Mouse (Mus musculus) liver, embryonic 16.5 days (tissue): ENCODE results near the gene Slc51b. TPM values are rescaled to one million over a fixed set of nuclear protein-coding genes. Genes with fewer than 3 reads are reported as not detected.

ENCODE experiments used
- ATAC-seq: fragments of 200-750 bp; cut with Nextera tagmentation; 2 replicates; pipeline ENCODE4 v1.8.0; 2017; ENCODE audit warnings: low read depth, mild to moderate bottlenecking, moderate number of reproducible peaks, moderate library complexity
- H3K27ac ChIP-seq: fragments of 300-500 bp; sonication (generic); 2 replicates; pipeline ENCODE4 v1.5.1; 2014; ENCODE audit warnings: mild to moderate bottlenecking, low read length
- H3K27me3 ChIP-seq: fragments of 300-500 bp; sonication (generic); 2 replicates; pipeline ENCODE4 v1.6.1; 2014; ENCODE audit warnings: low read depth, low read length, mixed read lengths; ENCODE audit not compliant: control insufficient read depth, insufficient read depth
- H3K36me3 ChIP-seq: fragments of 300-500 bp; sonication (generic); 2 replicates; pipeline ENCODE4 v1.6.1; 2014; ENCODE audit warnings: mild to moderate bottlenecking; ENCODE audit not compliant: control insufficient read depth, insufficient read depth
- H3K4me1 ChIP-seq: fragments of 300-500 bp; sonication (generic); 2 replicates; pipeline ENCODE4 v1.6.1; 2014; ENCODE audit warnings: low read depth, low read length, mixed read lengths; ENCODE audit not compliant: control insufficient read depth
- H3K4me2 ChIP-seq: fragments of 300-500 bp; sonication (generic); 2 replicates; pipeline ENCODE4 v1.6.1; 2014; ENCODE audit warnings: low read depth, low read length, mixed read lengths
- H3K4me3 ChIP-seq: fragments of 300-500 bp; sonication (generic); 2 replicates; pipeline ENCODE4 v1.5.1; 2014; ENCODE audit warnings: low read depth, mild to moderate bottlenecking, low read length
- H3K9ac ChIP-seq: fragments of 300-500 bp; sonication (generic); 2 replicates; pipeline ENCODE4 v1.6.1; 2014; ENCODE audit warnings: low read depth, low read length
- H3K9me3 ChIP-seq: fragments of 300-500 bp; sonication (generic); replicated peaks from 2 replicates; pipeline ENCODE4 v1.6.1; 2016; ENCODE audit warnings: low read length; ENCODE audit not compliant: control insufficient read depth
- WGBS: fragments of 180-500 bp; shearing (Covaris S2); extraction: QIAGEN DNeasy Blood & Tissue Kit; methylation state at CpG from one replicate; pipeline ENCODE4 v1.1.7; 2014; ENCODE audit not compliant: insufficient replicate concordance; 5-methylcytosine and 5-hydroxymethylcytosine counted together
- polyA plus RNA-seq: library from polyadenylated mRNA; unstranded; fragments of >200 nt; fragmentation: Nextera tagmentation; extraction: Ambion mirVana; gene quantifications from 2 replicates; pipeline ENCODE4 v1.2.1, GENCODE M21; 2015

Gene Slc51b
- polyA plus RNA-seq, 1 experiment from 2014 or later: 0.17 TPM

DNA sequence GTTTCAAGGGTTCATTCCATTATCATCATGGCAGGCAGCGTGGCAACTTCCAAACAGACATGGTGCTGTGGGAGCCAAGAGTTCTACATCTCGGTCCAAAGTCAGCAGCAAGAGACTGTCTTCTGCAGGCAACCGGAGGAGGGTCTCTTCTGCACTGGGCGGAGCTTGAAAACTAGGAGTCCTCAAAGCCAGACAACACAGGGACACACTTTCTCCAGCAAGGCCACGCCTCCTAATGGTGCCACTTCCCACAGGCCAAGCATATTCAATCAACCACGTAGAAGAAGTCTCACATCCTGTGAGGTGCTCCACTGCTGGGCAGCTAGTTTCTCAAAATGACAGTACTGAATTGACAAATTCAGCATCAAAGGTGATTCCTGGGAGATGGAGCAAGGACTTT lies 25.2 kb upstream of the Slc51b start:
- Histone ChIP-seq H3K9me3 (no peaks in the 10 kb centered on the region), H3K27ac (no peak overlapping the region), H3K4me3 (no peak overlapping the region), H3K9ac (no peak overlapping the region), H3K27me3 (no peaks in the 10 kb centered on the region), H3K4me2 (no peak overlapping the region), H3K4me1 (no peaks in the 10 kb centered on the region), H3K36me3 (peaks cover 17% of the 10 kb centered on the region)
- 80% methylated on average over 6 of the region's 6 CpGs for WGBS
- ATAC-seq: no peak

DNA sequence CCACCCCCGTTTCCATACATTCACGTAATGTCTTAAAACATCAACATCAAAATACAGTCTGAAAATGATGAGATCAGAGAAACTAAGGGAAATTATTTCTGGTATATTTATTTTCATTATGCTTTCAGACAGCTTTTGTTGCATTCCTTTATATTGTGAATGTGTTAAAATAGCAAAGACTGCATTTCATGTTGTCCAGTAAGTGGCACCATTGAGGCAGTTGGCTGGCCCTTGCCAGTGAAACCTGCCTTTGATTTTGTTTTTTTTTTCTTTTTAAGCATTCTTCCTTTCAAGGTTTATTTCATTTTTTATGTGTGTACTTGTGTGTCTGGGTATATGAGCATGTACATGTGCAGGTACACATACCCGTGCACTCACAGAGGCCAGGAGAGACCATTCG lies 21.9 kb upstream of the Slc51b start:
- H3K27me3 ChIP-seq: no peaks in the 10 kb centered on the region
- H3K36me3 ChIP-seq: peaks cover 19% of the 10 kb centered on the region
- H3K9ac ChIP-seq: no peak overlapping the region
- H3K27ac ChIP-seq: no peak overlapping the region
- no peak overlapping the region for H3K4me2 ChIP-seq
- ATAC-seq: no peak
- 81% methylated on average over 4 of the region's 4 CpGs for WGBS
- no peaks in the 10 kb centered on the region for H3K9me3 ChIP-seq
- H3K4me1 ChIP-seq: no peaks in the 10 kb centered on the region
- H3K4me3 ChIP-seq: no peak overlapping the region

DNA sequence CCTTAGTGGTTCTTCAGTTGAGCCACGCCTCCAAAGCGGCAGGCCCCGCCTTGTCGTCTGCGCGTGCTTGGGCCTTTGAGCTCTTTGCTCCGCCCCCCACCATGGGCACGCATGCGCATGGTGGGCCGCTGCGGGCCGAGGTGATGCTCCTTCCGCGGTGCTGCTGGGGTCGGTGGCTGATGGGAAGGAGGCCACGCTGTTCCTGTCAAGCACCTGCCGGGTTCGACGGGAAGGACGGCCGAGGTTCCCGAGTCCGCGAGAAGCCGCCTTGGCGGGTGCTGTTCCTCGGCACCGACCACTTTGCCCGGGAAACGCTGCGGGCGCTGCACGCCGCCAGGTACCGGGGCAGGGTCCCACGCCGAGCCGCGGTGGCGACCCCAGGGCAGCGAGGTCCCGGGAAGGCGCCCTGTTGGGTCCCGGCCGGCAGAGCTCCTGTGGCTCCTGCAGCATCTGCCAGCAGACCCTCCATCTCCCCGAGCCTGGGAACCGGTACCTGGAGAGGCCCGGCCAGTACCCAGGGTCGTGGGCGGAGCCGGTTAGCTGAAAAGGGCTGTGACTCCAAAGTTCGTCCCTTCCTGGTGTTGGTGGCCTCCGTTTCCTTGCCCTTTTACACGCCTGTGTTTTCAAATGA lies 13.0 kb upstream of the Slc51b start, which contains the start of gene Mtfmt:
Gene Mtfmt, plus strand, starts transcription at position 112 of the 631 bp plus-strand sequence.
- peak within 1 kb of the TSS; percentile 99 for H3K4me3 ChIP-seq
- peak within 1 kb of the TSS; percentile 81 for H3K4me2 ChIP-seq
- peak; percentile 92 for ATAC-seq
- H3K27me3 ChIP-seq: no peaks in the 10 kb centered on the region; the same call in 1 of the 2 replicates
- no peaks in the 10 kb centered on the region for H3K9me3 ChIP-seq
- WGBS: under 1% methylated on average over 53 of the region's 54 CpGs
- peaks cover 4% of the 10 kb centered on the region for H3K4me1 ChIP-seq
- peak within 1 kb of the TSS; percentile 84 for H3K9ac ChIP-seq
- peaks cover under 1% of the 10 kb centered on the region; the same call in 1 of the 2 replicates for H3K36me3 ChIP-seq
- peak within 1 kb of the TSS; percentile 37 for H3K27ac ChIP-seq

DNA sequence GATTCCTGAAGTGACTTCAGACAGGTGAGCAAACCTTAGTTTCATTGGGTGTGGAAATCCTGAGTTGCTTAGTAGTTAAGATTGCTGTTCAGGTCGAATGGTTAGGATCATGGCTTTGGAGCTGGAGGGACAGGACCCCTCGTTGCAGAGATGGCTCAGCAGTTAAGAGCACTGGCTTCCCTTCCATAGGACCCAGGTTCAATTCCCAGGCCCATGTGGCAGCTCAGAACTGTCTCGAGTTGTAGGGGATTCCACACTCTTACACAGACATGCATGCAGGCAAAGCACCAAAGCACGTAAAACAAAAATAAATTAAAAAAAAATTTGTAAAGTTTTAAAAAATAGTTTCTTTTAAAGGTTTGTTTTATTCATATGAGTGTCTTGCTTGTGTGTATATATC lies 12.5 kb upstream of the Slc51b start:
- H3K4me1 ChIP-seq: peaks cover 4% of the 10 kb centered on the region
- no peak overlapping the region for H3K4me3 ChIP-seq
- WGBS: 61% methylated on average over 4 of the region's 4 CpGs
- no peak overlapping the region; the same call in 1 of the 2 replicates for H3K4me2 ChIP-seq
- H3K9ac ChIP-seq: no peak overlapping the region
- no peaks in the 10 kb centered on the region; the same call in 1 of the 2 replicates for H3K36me3 ChIP-seq
- no peak overlapping the region for H3K27ac ChIP-seq
- no peak for ATAC-seq
- no peaks in the 10 kb centered on the region for H3K9me3 ChIP-seq
- no peaks in the 10 kb centered on the region; the same call in 1 of the 2 replicates for H3K27me3 ChIP-seq

DNA sequence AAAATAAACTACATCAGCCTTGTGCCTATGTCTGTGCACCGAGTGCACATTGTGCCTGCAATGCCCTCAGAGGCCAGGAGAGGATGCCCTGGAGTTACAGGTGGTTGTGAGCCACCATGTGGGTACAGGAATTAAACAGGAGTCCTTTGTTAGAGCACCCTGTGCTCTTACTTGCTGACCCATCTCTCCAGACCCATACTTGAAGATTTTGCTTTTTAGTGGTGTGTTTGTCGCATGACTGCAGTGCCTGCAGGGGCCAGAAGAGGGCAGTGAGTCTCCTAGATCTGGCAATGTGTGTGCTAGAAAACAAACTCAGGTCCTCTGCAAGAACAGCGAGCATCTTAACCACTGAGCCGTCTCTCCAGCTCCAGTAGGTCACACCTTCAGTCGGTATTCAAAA lies 11.4 kb upstream of the Slc51b start:
- Histone ChIP-seq H3K9me3 (no peaks in the 10 kb centered on the region), H3K4me1 (peaks cover 4% of the 10 kb centered on the region), H3K27ac (no peak overlapping the region), H3K4me3 (no peak overlapping the region), H3K9ac (no peak overlapping the region), H3K36me3 (no peaks in the 10 kb centered on the region), H3K4me2 (no peak overlapping the region), H3K27me3 (no peaks in the 10 kb centered on the region; the same call in 1 of the 2 replicates)
- WGBS: 44% methylated on average over 5 of the region's 5 CpGs
- no peak for ATAC-seq

DNA sequence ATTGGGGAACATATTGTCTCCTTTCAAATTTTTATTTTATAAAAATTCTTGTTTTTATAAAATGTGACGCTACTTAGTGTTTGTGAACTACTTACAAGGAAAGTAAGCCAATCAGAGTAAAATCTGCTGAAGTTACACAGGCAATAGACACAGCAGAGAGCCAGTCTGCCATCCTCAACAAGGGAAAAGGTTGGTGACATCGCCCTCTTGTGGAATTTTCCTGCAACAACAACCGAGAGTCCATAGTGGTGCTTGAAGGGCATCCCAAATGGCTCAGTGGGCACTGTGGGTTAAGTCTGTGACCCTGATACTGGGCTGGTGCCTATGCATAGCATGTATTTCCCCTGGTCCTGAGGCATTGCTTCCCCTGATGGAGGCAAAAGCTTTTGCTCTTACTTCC lies 9.5 kb upstream of the Slc51b start:
- no peak for ATAC-seq
- 0% methylated on average over 3 of the region's 3 CpGs for WGBS

DNA sequence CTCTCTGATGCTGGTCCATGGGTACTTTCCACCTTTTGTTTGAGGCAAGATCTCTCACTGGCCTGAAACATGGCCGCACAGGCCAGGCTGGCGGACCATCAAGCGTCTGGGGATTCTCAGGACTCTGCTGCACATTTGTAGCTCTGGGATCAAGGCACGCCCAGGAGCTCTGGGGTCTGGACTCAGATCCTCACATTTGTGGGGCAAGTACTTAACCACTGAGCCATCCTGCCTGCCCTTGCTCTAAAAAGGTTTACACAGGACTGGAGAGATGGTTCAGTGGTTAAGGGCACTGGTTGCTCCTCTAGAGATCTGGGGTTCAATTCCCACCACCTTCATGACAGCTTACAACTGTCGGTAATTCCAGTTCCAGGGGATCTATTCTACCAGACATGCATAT lies 8.2 kb upstream of the Slc51b start:
- H3K4me3 ChIP-seq: no peak overlapping the region
- no peak for ATAC-seq
- H3K9ac ChIP-seq: no peak overlapping the region
- no peaks in the 10 kb centered on the region; the same call in 1 of the 2 replicates for H3K27me3 ChIP-seq
- no peaks in the 10 kb centered on the region; the same call in 1 of the 2 replicates for H3K4me1 ChIP-seq
- H3K36me3 ChIP-seq: no peaks in the 10 kb centered on the region
- H3K4me2 ChIP-seq: no peak overlapping the region
- 77% methylated on average over 5 of the region's 5 CpGs for whole genome bisulfite sequencing
- no peak overlapping the region for H3K27ac ChIP-seq
- no peaks in the 10 kb centered on the region for H3K9me3 ChIP-seq

More for the DNA sequence above, 9.5 kb upstream of the Slc51b start:
- Histone ChIP-seq H3K4me1 (peaks cover 4% of the 10 kb centered on the region), H3K27ac (no peak overlapping the region), H3K4me3 (no peak overlapping the region), H3K9ac (no peak overlapping the region), H3K36me3 (no peaks in the 10 kb centered on the region), H3K9me3 (no peaks in the 10 kb centered on the region), H3K4me2 (no peak overlapping the region), H3K27me3 (no peaks in the 10 kb centered on the region; the same call in 1 of the 2 replicates)

DNA sequence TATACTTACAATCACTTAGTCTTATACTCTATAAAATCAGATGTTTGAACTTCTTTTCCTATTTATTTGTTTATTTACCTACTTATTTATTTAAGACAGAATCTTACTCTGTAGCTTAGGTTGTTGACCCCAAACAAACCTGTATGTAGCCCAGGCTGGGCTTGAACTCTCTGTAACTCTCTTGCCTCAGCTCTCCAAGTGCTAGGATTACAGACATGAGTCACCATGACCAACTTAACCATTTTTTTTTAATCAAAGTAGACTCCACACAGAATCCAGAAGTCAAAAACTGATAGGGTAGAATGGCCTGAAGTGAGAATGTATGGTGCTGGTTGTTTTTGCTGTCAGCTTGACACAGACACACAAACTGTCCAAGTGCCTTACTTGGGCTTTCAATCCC lies 7.6 kb upstream of the Slc51b start:
- no peak overlapping the region for H3K4me3 ChIP-seq
- ATAC-seq: no peak
- no peak overlapping the region for H3K4me2 ChIP-seq

DNA sequence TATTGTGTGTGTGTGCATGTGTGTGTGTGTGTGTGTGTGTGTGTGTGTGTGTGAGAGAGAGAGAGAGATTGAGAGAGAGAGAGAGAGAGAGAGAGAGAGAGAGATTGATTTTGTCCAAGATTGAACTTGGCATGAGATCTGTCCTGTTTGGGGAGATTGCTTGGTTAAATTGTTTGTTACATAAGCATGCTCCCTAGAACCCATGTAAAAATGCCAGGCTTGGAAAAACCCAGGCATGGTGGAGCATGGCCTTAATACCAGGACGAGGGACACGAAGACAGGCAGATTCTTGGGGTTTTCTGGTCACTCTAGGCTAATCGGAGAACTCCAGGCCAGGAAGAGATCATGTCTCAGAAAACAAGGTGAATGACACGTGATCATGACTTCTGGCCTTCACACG lies 5.2 kb upstream of the Slc51b start:
- WGBS: 67% methylated on average over 5 of the region's 5 CpGs
- Histone ChIP-seq H3K4me1 (no peaks in the 10 kb centered on the region), H3K9me3 (no peaks in the 10 kb centered on the region), H3K27ac (no peak overlapping the region), H3K4me2 (no peak overlapping the region), H3K9ac (no peak overlapping the region), H3K27me3 (no peaks in the 10 kb centered on the region; the same call in 1 of the 2 replicates), H3K4me3 (no peak overlapping the region), H3K36me3 (no peaks in the 10 kb centered on the region)
- no peak for ATAC-seq

More for the DNA sequence above, 7.6 kb upstream of the Slc51b start:
- no peak overlapping the region for H3K9ac ChIP-seq
- H3K27ac ChIP-seq: no peak overlapping the region
- no peaks in the 10 kb centered on the region; the same call in 1 of the 2 replicates for H3K4me1 ChIP-seq
- H3K9me3 ChIP-seq: no peaks in the 10 kb centered on the region
- no peaks in the 10 kb centered on the region for H3K36me3 ChIP-seq
- H3K27me3 ChIP-seq: no peaks in the 10 kb centered on the region; the same call in 1 of the 2 replicates
